Mouse (Mus musculus) thymus, postnatal 4 days (tissue): ENCODE measurements around the gene D030056L22Rik.

Experiments
- DNase-seq: peaks from one replicate; pipeline ENCODE4 v3.0.0; 2021

The D030056L22Rik gene

GRCm38 (mm10) chr19:18712866-18713300 lies at the start of gene D030056L22Rik:
Gene D030056L22Rik, plus strand, starts transcription at chr19:18713193.
- peak; percentile 99 for DNase-seq

GRCm38 (mm10) chr19:18663904-18664303 lies 49.1 kb upstream of the D030056L22Rik start:
- no peak for DNase-seq

- DNase-seq: no peak
These were observed 46.0 kb upstream of the D030056L22Rik start for GRCm38 (mm10) chr19:18666966-18667365.

GRCm38 (mm10) chr19:18669551-18669950 lies 43.4 kb upstream of the D030056L22Rik start:
- no peak for DNase-seq

GRCm38 (mm10) chr19:18670608-18671007 lies 42.4 kb upstream of the D030056L22Rik start, which contains the start of gene Carnmt1:
Gene Carnmt1, plus strand, starts transcription at chr19:18670764.
- DNase-seq: peak; percentile 99

- DNase-seq: peak; percentile 74
These were observed 41.8 kb upstream of the D030056L22Rik start for GRCm38 (mm10) chr19:18671056-18671741.

GRCm38 (mm10) chr19:18672498-18672897 lies 40.5 kb upstream of the D030056L22Rik start:
- DNase-seq: no peak

GRCm38 (mm10) chr19:18673116-18673515 lies 39.9 kb upstream of the D030056L22Rik start:
- DNase-seq: no peak

- DNase-seq: no peak
These were observed 30.9 kb upstream of the D030056L22Rik start for GRCm38 (mm10) chr19:18682142-18682541.

GRCm38 (mm10) chr19:18687556-18687955 lies 25.4 kb upstream of the D030056L22Rik start:
- DNase-seq: peak; percentile 66

- DNase-seq: no peak
These were observed 20.8 kb upstream of the D030056L22Rik start for GRCm38 (mm10) chr19:18692176-18692575.

GRCm38 (mm10) chr19:18692768-18693167 lies 20.2 kb upstream of the D030056L22Rik start:
- no peak for DNase-seq

- no peak for DNase-seq
These were observed 17.9 kb upstream of the D030056L22Rik start for GRCm38 (mm10) chr19:18695116-18695515.

- DNase-seq: no peak
These were observed 17.4 kb upstream of the D030056L22Rik start for GRCm38 (mm10) chr19:18695552-18695951.

GRCm38 (mm10) chr19:18708101-18708500 lies 4.9 kb upstream of the D030056L22Rik start:
- no peak for DNase-seq

GRCm38 (mm10) chr19:18710903-18711302 lies 2.1 kb upstream of the D030056L22Rik start:
- DNase-seq: no peak

GRCm38 (mm10) chr19:18711589-18711988 lies 1.4 kb upstream of the D030056L22Rik start:
- DNase-seq: no peak

- peak; percentile 17 for DNase-seq
These were observed 684 bp upstream of the D030056L22Rik start for GRCm38 (mm10) chr19:18712153-18712865.

- peak; percentile 79 for DNase-seq
These were observed 364 bp downstream of the D030056L22Rik start for GRCm38 (mm10) chr19:18713357-18713756.

GRCm38 (mm10) chr19:18716374-18716773 lies 3.4 kb downstream of the D030056L22Rik start:
- DNase-seq: peak; percentile 77

- no peak for DNase-seq
These were observed 7.3 kb downstream of the D030056L22Rik start for GRCm38 (mm10) chr19:18720337-18720736.

GRCm38 (mm10) chr19:18725186-18725585 lies 12.2 kb downstream of the D030056L22Rik start:
- DNase-seq: no peak

GRCm38 (mm10) chr19:18730255-18730654 lies 17.3 kb downstream of the D030056L22Rik start:
- no peak for DNase-seq

GRCm38 (mm10) chr19:18731077-18731476 lies 18.1 kb downstream of the D030056L22Rik start:
- no peak for DNase-seq
